In the genomic region with DNA sequence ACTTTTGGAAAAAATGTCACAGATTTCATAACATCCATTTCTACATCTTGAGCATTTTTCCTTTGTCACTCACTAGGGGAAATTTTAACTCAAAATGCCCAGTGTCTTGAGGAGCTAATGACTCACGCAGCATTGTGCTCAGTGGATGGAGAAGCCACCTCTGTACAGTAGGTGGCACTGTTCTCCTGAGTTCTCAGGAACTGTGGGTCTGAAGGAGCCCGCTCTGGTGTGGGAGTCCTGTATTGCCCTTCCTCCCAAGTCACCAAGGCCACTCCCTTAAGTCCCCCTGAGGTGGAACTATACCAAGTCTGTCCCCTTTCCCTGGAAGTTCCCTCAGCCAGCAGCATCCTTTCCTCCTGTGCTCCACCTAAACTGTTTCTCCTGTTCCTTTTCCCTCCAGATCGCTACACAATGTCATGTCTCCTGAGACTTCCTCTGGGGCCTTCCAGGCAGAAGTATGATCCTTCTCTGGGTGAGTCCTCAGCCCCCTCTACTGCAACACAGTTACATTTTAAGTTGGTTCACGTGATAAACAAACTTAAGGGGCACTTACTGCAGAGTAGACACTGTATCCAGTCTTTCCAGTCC, we compare ENCODE assay signal across 8 mouse cellular contexts. TPM values are rescaled to one million over a fixed set of nuclear protein-coding genes. Genes with fewer than 3 reads are reported as not detected.
DNase-seq lines count a peak whose midpoint lies in the region; ATAC-seq lines count a peak whose summit lies in the region.

No protein-coding gene starts in this region.

- no peak overlapping the region for H3K4me2 ChIP-seq in limb, embryonic 12.5 days
- no peak overlapping the region for H3K4me2 ChIP-seq in midbrain, embryonic 12.5 days (replicated peaks)

- no peak overlapping the region for H3K27ac ChIP-seq in limb, embryonic 12.5 days
- no peak overlapping the region for H3K27ac ChIP-seq in midbrain, embryonic 12.5 days (replicated peaks)

- peak; percentile 78 for DNase-seq in 3T3-L1 (ENCODE audit: low read depth, low spot score)
- peak; percentile 64 to 85 for DNase-seq in adrenal gland, adult (ENCODE audit: inconsistent age in 2 of 2, low spot score in 1 of 2)
- DNase-seq in embryo, embryonic 11 days = peak; percentile 86
- peak; percentile 59 for DNase-seq in heart, adult 8-10 months (ENCODE audit: low spot score)
- peak; percentile 37 to 66 for DNase-seq in kidney, adult 8-10 months
- peak; percentile 40 for DNase-seq in skeletal muscle tissue, adult 2 months (ENCODE audit: low read depth, low spot score)

- H3K9me3 ChIP-seq in limb, embryonic 12.5 days = no peaks in the 10 kb centered on the region
- no peaks in the 10 kb centered on the region for H3K9me3 ChIP-seq in midbrain, embryonic 12.5 days

- whole genome bisulfite sequencing in limb, embryonic 12.5 days = 31% methylated on average over 4 of the region's 4 CpGs
- WGBS in midbrain, embryonic 12.5 days = 33% methylated on average over 4 of the region's 4 CpGs

- H3K4me3 ChIP-seq in limb, embryonic 12.5 days (replicated peaks) = no peak overlapping the region
- no peak overlapping the region for H3K4me3 ChIP-seq in midbrain, embryonic 12.5 days

- H3K36me3 ChIP-seq in limb, embryonic 12.5 days = no peaks in the 10 kb centered on the region
- no peaks in the 10 kb centered on the region for H3K36me3 ChIP-seq in midbrain, embryonic 12.5 days

- H3K27me3 ChIP-seq in limb, embryonic 12.5 days = no peaks in the 10 kb centered on the region
- H3K27me3 ChIP-seq in midbrain, embryonic 12.5 days = no peaks in the 10 kb centered on the region

- H3K9ac ChIP-seq in limb, embryonic 12.5 days (replicated peaks) = no peak overlapping the region
- no peak overlapping the region for H3K9ac ChIP-seq in midbrain, embryonic 12.5 days (replicated peaks)

- H3K4me1 ChIP-seq in limb, embryonic 12.5 days (replicated peaks) = no peaks in the 10 kb centered on the region
- H3K4me1 ChIP-seq in midbrain, embryonic 12.5 days = no peaks in the 10 kb centered on the region

- ATAC-seq in limb, embryonic 12.5 days (ENCODE audit: insufficient number of reproducible peaks, insufficient read depth, low FRiP score, low TSS enrichment, low read depth) = peak; percentile 84
- peak; percentile 82 for ATAC-seq in midbrain, embryonic 12.5 days (ENCODE audit: low FRiP score, low read depth)

RNA-seq across cellular contexts. Expression of gene Kctd12, which starts 30.2 kb away (rescaled TPM):
- 10 to 100 TPM; 13.4 to 20.0 (median 18.0) TPM for total RNA-seq in heart, adult 8-10 months (2022)
- 15.8 and 20.9 TPM in 2 replicates for polyA plus RNA-seq in limb, embryonic 12.5 days (2016; fragmentation: Nextera tagmentation; extraction: Ambion mirVana)
- 8.7 and 12.6 TPM in 2 replicates for polyA plus RNA-seq in midbrain, embryonic 12.5 days (2016; fragmentation: Nextera tagmentation; extraction: Ambion mirVana)

RNA-seq across cellular contexts. Expression of gene Acod1, which starts 34.1 kb away (rescaled TPM):
- under 1 TPM in 1 of 4 experiments, not detected in 3; 0.09 TPM for total RNA-seq in heart, adult 8-10 months (2022)
- polyA plus RNA-seq in limb, embryonic 12.5 days (2016; fragmentation: Nextera tagmentation; extraction: Ambion mirVana) = not detected in 2 replicates
- polyA plus RNA-seq in midbrain, embryonic 12.5 days (2016; fragmentation: Nextera tagmentation; extraction: Ambion mirVana) = not detected in 2 replicates

RNA-seq across cellular contexts. Expression of gene Cln5, which starts 57.4 kb away (rescaled TPM):
- 10 to 100 TPM; 18.7 to 24.8 (median 21.1) TPM for total RNA-seq in heart, adult 8-10 months (2022)
- polyA plus RNA-seq in limb, embryonic 12.5 days (2016; fragmentation: Nextera tagmentation; extraction: Ambion mirVana) = 28.2 and 31.1 TPM in 2 replicates
- polyA plus RNA-seq in midbrain, embryonic 12.5 days (2016; fragmentation: Nextera tagmentation; extraction: Ambion mirVana) = 20.6 and 21.9 TPM in 2 replicates
